In genomic region chr3:95517493-95517898, GRCm38 (mm10) we compare ENCODE assay signal across 8 mouse cellular contexts. TPM values are rescaled to one million over a fixed set of nuclear protein-coding genes. Genes with fewer than 3 reads are reported as not detected.
DNase-seq lines count a peak whose midpoint lies in the region; ATAC-seq and TF ChIP-seq lines count a peak whose summit lies in the region.

No protein-coding gene starts in this region.

- peak; percentile 94 for TF ChIP-seq CTCF in stomach, postnatal 0 days (IDR thresholded peaks at IDR 0.05; ENCODE audit: low read depth)

- H3K9ac ChIP-seq in embryonic facial prominence, embryonic 15.5 days: no peak overlapping the region
- H3K9ac ChIP-seq in liver, embryonic 13.5 days: peak overlapping the region; percentile 66
- no peak overlapping the region for H3K9ac ChIP-seq in stomach, postnatal 0 days (ENCODE audit: low read length)

- no peaks in the 10 kb centered on the region for H3K27me3 ChIP-seq in embryonic facial prominence, embryonic 15.5 days
- H3K27me3 ChIP-seq in liver, embryonic 13.5 days: no peaks in the 10 kb centered on the region
- no peaks in the 10 kb centered on the region for H3K27me3 ChIP-seq in stomach, postnatal 0 days (ENCODE audit: control insufficient read depth, insufficient read depth, low read length)

- TF ChIP-seq EP300 in stomach, postnatal 0 days (optimal IDR thresholded peaks at IDR 0.05): no peak

- peak; percentile 74 for ATAC-seq in CD4-positive, CD25-positive, alpha-beta regulatory T cell, adult 4 months
- no peak; the same call in 1 of the 2 replicates for ATAC-seq in embryonic facial prominence, embryonic 15.5 days (ENCODE audit: insufficient number of reproducible peaks, low FRiP score, low TSS enrichment, low read depth)
- ATAC-seq in liver, embryonic 13.5 days (ENCODE audit: low read depth): no peak
- peak; percentile 58 for ATAC-seq in stomach, postnatal 0 days (ENCODE audit: low FRiP score, low TSS enrichment)

- WGBS in embryonic facial prominence, embryonic 15.5 days: 22% methylated on average over 10 of the region's 10 CpGs
- 13% methylated on average over 10 of the region's 10 CpGs for WGBS in liver, embryonic 13.5 days (ENCODE audit: insufficient replicate concordance)
- 16% methylated on average over 10 of the region's 10 CpGs for WGBS in stomach, postnatal 0 days

- 0 out of 2 replicates have a peak overlapping the region, but pooled peaks have one; percentile 8 for H3K4me2 ChIP-seq in embryonic facial prominence, embryonic 15.5 days (replicated peaks)
- peak overlapping the region; percentile 62 for H3K4me2 ChIP-seq in liver, embryonic 13.5 days
- no peak overlapping the region for H3K4me2 ChIP-seq in stomach, postnatal 0 days (replicated peaks; ENCODE audit: low read depth)

- no peaks in the 10 kb centered on the region for H3K36me3 ChIP-seq in embryonic facial prominence, embryonic 15.5 days
- no peaks in the 10 kb centered on the region for H3K36me3 ChIP-seq in liver, embryonic 13.5 days
- no peaks in the 10 kb centered on the region for H3K36me3 ChIP-seq in stomach, postnatal 0 days (ENCODE audit: control insufficient read depth, insufficient read depth, low read length)

- peak; percentile 73 to 76 for DNase-seq in adrenal gland, postnatal 36 days
- peak; percentile 45 for DNase-seq in heart, adult 8-10 months (ENCODE audit: low spot score)
- DNase-seq in kidney, postnatal 10 days: peak; percentile 82
- DNase-seq in liver, embryonic 13.5 days: peak; percentile 70
- peak; percentile 71 for DNase-seq in neural tube, embryonic 10.5 days (ENCODE audit: extremely low spot score, low spot score)
- DNase-seq in stomach, postnatal 0 days (ENCODE audit: low spot score): peak; percentile 77

- no peak overlapping the region for H3K27ac ChIP-seq in embryonic facial prominence, embryonic 15.5 days (replicated peaks)
- H3K27ac ChIP-seq in liver, embryonic 13.5 days: peak overlapping the region; percentile 95
- H3K27ac ChIP-seq in stomach, postnatal 0 days (replicated peaks): no peak overlapping the region

- no peaks in the 10 kb centered on the region for H3K4me1 ChIP-seq in embryonic facial prominence, embryonic 15.5 days
- H3K4me1 ChIP-seq in liver, embryonic 13.5 days (replicated peaks): peaks cover 77% of the 10 kb centered on the region
- no peaks in the 10 kb centered on the region for H3K4me1 ChIP-seq in stomach, postnatal 0 days (replicated peaks; ENCODE audit: control insufficient read depth, insufficient read depth)

- H3K9me3 ChIP-seq in embryonic facial prominence, embryonic 15.5 days (replicated peaks): no peaks in the 10 kb centered on the region
- no peaks in the 10 kb centered on the region for H3K9me3 ChIP-seq in liver, embryonic 13.5 days (replicated peaks)
- H3K9me3 ChIP-seq in stomach, postnatal 0 days (ENCODE audit: control insufficient read depth, low read length): no peaks in the 10 kb centered on the region

- H3K4me3 ChIP-seq in embryonic facial prominence, embryonic 15.5 days (replicated peaks): no peak overlapping the region
- H3K4me3 ChIP-seq in liver, embryonic 13.5 days (replicated peaks): no peak overlapping the region
- H3K4me3 ChIP-seq in stomach, postnatal 0 days (ENCODE audit: low read depth, low read length): no peak overlapping the region

RNA-seq across cellular contexts. Expression of gene Ctss, which starts 9.1 kb away (rescaled TPM):
- 100 to 1,000 TPM; 433 to 466 TPM for polyA plus RNA-seq in CD4-positive, CD25-positive, alpha-beta regulatory T cell, adult 4 months (2017; shearing (Covaris generic))
- 10 to 100 TPM; 35.2 to 65.5 TPM for total RNA-seq in adrenal gland, postnatal 36 days (2021)
- 22.1 and 22.2 TPM in 2 replicates for polyA plus RNA-seq in embryonic facial prominence, embryonic 15.5 days (2015; fragmentation: Nextera tagmentation; extraction: Ambion mirVana)
- total RNA-seq in heart, adult 8-10 months (2022): 10 to 100 TPM in 2 of 4 experiments, 1 to 10 TPM in 2; 7.8 to 17.5 (median 10.0) TPM
- polyA plus RNA-seq in liver, embryonic 13.5 days (2015; fragmentation: Nextera tagmentation; extraction: Ambion mirVana): 19.8 and 20.8 TPM in 2 replicates
- polyA plus RNA-seq in stomach, postnatal 0 days (2015; fragmentation: Nextera tagmentation; extraction: Ambion mirVana): 31.8 and 35.6 TPM in 2 replicates

RNA-seq across cellular contexts. Expression of gene Ctsk, which starts 18.4 kb away (rescaled TPM):
- 1 to 10 TPM in 1 of 2 experiments, not detected in 1; 1.1 TPM for polyA plus RNA-seq in CD4-positive, CD25-positive, alpha-beta regulatory T cell, adult 4 months (2017; shearing (Covaris generic))
- 1 to 10 TPM; 7.2 to 9.0 TPM for total RNA-seq in adrenal gland, postnatal 36 days (2021)
- polyA plus RNA-seq in embryonic facial prominence, embryonic 15.5 days (2015; fragmentation: Nextera tagmentation; extraction: Ambion mirVana): 122 and 138 TPM in 2 replicates
- 1 to 10 TPM; 5.3 to 7.9 (median 6.6) TPM for total RNA-seq in heart, adult 8-10 months (2022)
- polyA plus RNA-seq in liver, embryonic 13.5 days (2015; fragmentation: Nextera tagmentation; extraction: Ambion mirVana): 1.7 and 1.9 TPM in 2 replicates
- polyA plus RNA-seq in stomach, postnatal 0 days (2015; fragmentation: Nextera tagmentation; extraction: Ambion mirVana): 16.3 and 18.7 TPM in 2 replicates

RNA-seq across cellular contexts. Expression of gene Hormad1, which starts 42.0 kb away (rescaled TPM):
- not detected for polyA plus RNA-seq in CD4-positive, CD25-positive, alpha-beta regulatory T cell, adult 4 months (2017; shearing (Covaris generic))
- not detected for total RNA-seq in adrenal gland, postnatal 36 days (2021)
- not detected in 2 replicates for polyA plus RNA-seq in embryonic facial prominence, embryonic 15.5 days (2015; fragmentation: Nextera tagmentation; extraction: Ambion mirVana)
- not detected for total RNA-seq in heart, adult 8-10 months (2022)
- 0.12 TPM in 1 of 2 replicates, not detected in the other for polyA plus RNA-seq in liver, embryonic 13.5 days (2015; fragmentation: Nextera tagmentation; extraction: Ambion mirVana)
- polyA plus RNA-seq in stomach, postnatal 0 days (2015; fragmentation: Nextera tagmentation; extraction: Ambion mirVana): not detected in 2 replicates

Comparison
In these comparisons a context has a peak if more than half of its experiments do, and no peak if none do; other contexts are left out.
1. ATAC-seq: peak in CD4-positive, CD25-positive, alpha-beta regulatory T cell, adult 4 months (single experiment) and stomach, postnatal 0 days (single experiment); none in embryonic facial prominence, embryonic 15.5 days (single experiment) and liver, embryonic 13.5 days (single experiment).
2. RNA of gene Ctss, which starts 9.1 kb away (polyA plus RNA-seq): 433 to 466 TPM in CD4-positive, CD25-positive, alpha-beta regulatory T cell, adult 4 months; 31.8 to 35.6 TPM in stomach, postnatal 0 days, 22.1 to 22.2 TPM in embryonic facial prominence, embryonic 15.5 days and 19.8 to 20.8 TPM in liver, embryonic 13.5 days; every median in the first group is over 10 times any median in the second.
3. Peak in every context shown above with its lines, with median percentiles within 50 percentile points of each other: DNase-seq.